Mouse (Mus musculus) embryonic facial prominence, embryonic 11.5 days (tissue): ENCODE data around the gene Sgk2. TPM values are rescaled to one million over a fixed set of nuclear protein-coding genes. Genes with fewer than 3 reads are reported as not detected.
A peak's percentile ranks its signal among the peaks of the same experiment; 100 is the strongest.

Experiments
- ATAC-seq: fragments of 200-750 bp; cut with Nextera tagmentation; replicated peaks from 2 replicates; pipeline ENCODE4 v1.8.0; 2017; ENCODE audit warnings: low read depth; ENCODE audit not compliant: insufficient number of reproducible peaks, low FRiP score, low TSS enrichment
- DNase-seq: peaks from one replicate; pipeline ENCODE4 v3.0.0-alpha.2; 2015; ENCODE audit warnings: low spot score
- H3K27ac ChIP-seq: fragments of 300-500 bp; sonication (generic); replicated peaks from 2 replicates; pipeline ENCODE4 v1.5.1; 2014; ENCODE audit warnings: mild to moderate bottlenecking, low read depth, low read length, control low read depth
- H3K27me3 ChIP-seq: fragments of 300-500 bp; sonication (generic); 2 replicates; pipeline ENCODE4 v1.6.1; 2014; ENCODE audit warnings: mild to moderate bottlenecking, low read length, moderate library complexity, mixed read lengths; ENCODE audit not compliant: control insufficient read depth, insufficient read depth
- H3K36me3 ChIP-seq: fragments of 300-500 bp; sonication (generic); replicated peaks from 2 replicates; pipeline ENCODE4 v1.6.1; 2014; ENCODE audit warnings: low read depth, mild to moderate bottlenecking, low read length, moderate library complexity, mixed read lengths; ENCODE audit not compliant: control insufficient read depth, insufficient read depth
- H3K4me1 ChIP-seq: fragments of 300-500 bp; sonication (generic); 2 replicates; pipeline ENCODE4 v1.6.1; 2014; ENCODE audit warnings: low read length, mixed read lengths; ENCODE audit not compliant: control insufficient read depth, insufficient read depth
- H3K4me2 ChIP-seq: fragments of 300-500 bp; sonication (generic); 2 replicates; pipeline ENCODE4 v1.6.1; 2014; ENCODE audit warnings: low read depth, mild to moderate bottlenecking, control low read depth, low read length, moderate library complexity
- H3K4me3 ChIP-seq: fragments of 300-500 bp; sonication (generic); 2 replicates; pipeline ENCODE4 v1.5.1; 2014; ENCODE audit warnings: low read depth, low read length, control low read depth
- H3K9ac ChIP-seq: fragments of 300-500 bp; sonication (generic); replicated peaks from 2 replicates; pipeline ENCODE4 v1.6.1; 2014; ENCODE audit warnings: mild to moderate bottlenecking, control low read depth, low read length
- H3K9me3 ChIP-seq: fragments of 300-500 bp; sonication (generic); replicated peaks from 2 replicates; pipeline ENCODE4 v1.6.1; 2016; ENCODE audit warnings: mild to moderate bottlenecking, low read length, inconsistent platforms, mixed read lengths; ENCODE audit not compliant: control insufficient read depth
- WGBS: fragments of 180-500 bp; shearing (Covaris S2); extraction: QIAGEN DNeasy Blood & Tissue Kit; methylation state at CpG from one replicate; pipeline ENCODE4 v1.1.7; 2014; 5-methylcytosine and 5-hydroxymethylcytosine counted together
- polyA plus RNA-seq: library from polyadenylated mRNA; unstranded; fragments of >200 nt; fragmentation: Nextera tagmentation; extraction: Ambion mirVana; gene quantifications from 2 replicates; pipeline ENCODE4 v1.2.1, GENCODE M21; 2014

Gene Sgk2
- polyA plus RNA-seq, 1 experiment from 2014 or later, result not detected

GRCm38 (mm10) chr2:162992084-162992437 is 4.9 kb downstream of the Sgk2 start:
- Histone ChIP-seq H3K27ac (no peak overlapping the region), H3K36me3 (no peaks in the 10 kb centered on the region), H3K9me3 (no peaks in the 10 kb centered on the region), H3K4me1 (no peaks in the 10 kb centered on the region), H3K4me2 (no peak overlapping the region), H3K27me3 (no peaks in the 10 kb centered on the region), H3K9ac (no peak overlapping the region), H3K4me3 (no peak overlapping the region)
- DNase-seq (no peak), ATAC-seq (no peak)

- 76% methylated on average over 9 of the region's 9 CpGs for WGBS
- no peak for ATAC-seq
These were observed 6.9 kb downstream of the Sgk2 start for GRCm38 (mm10) chr2:162993881-162994616.

GRCm38 (mm10) chr2:162998528-162999230 is 11.5 kb downstream of the Sgk2 start:
- no peak overlapping the region for H3K4me3 ChIP-seq
- no peaks in the 10 kb centered on the region for H3K27me3 ChIP-seq
- H3K9ac ChIP-seq, result no peak overlapping the region
- no peaks in the 10 kb centered on the region for H3K9me3 ChIP-seq
- H3K4me1 ChIP-seq, result no peaks in the 10 kb centered on the region
- ATAC-seq, result peak; percentile 63; the same call in 1 of the 2 replicates
- 32% methylated on average over 18 of the region's 18 CpGs for whole genome bisulfite sequencing
- DNase-seq, result peak; percentile 90
- no peak overlapping the region for H3K27ac ChIP-seq
- peak overlapping the region; percentile 22 for H3K4me2 ChIP-seq
- no peaks in the 10 kb centered on the region for H3K36me3 ChIP-seq

More at GRCm38 (mm10) chr2:162993881-162994616, 6.9 kb downstream of the Sgk2 start:
- Histone ChIP-seq H3K36me3 (no peaks in the 10 kb centered on the region), H3K9me3 (no peaks in the 10 kb centered on the region), H3K27ac (no peak overlapping the region), H3K4me1 (no peaks in the 10 kb centered on the region), H3K4me2 (no peak overlapping the region), H3K9ac (no peak overlapping the region), H3K4me3 (no peak overlapping the region), H3K27me3 (no peaks in the 10 kb centered on the region)
- DNase-seq, result no peak

- ATAC-seq (no peak), DNase-seq (peak; percentile 55)
- Histone ChIP-seq H3K4me2 (no peak overlapping the region), H3K4me3 (no peak overlapping the region), H3K4me1 (no peaks in the 10 kb centered on the region), H3K9me3 (no peaks in the 10 kb centered on the region), H3K27ac (no peak overlapping the region), H3K27me3 (no peaks in the 10 kb centered on the region), H3K9ac (no peak overlapping the region), H3K36me3 (no peaks in the 10 kb centered on the region)
- WGBS, result 21% methylated on average over 3 of the region's 3 CpGs
These were observed 12.6 kb downstream of the Sgk2 start for GRCm38 (mm10) chr2:162999744-163000143.

- Histone ChIP-seq H3K27me3 (no peaks in the 10 kb centered on the region), H3K27ac (no peak overlapping the region), H3K4me3 (no peak overlapping the region), H3K9ac (no peak overlapping the region), H3K4me1 (no peaks in the 10 kb centered on the region), H3K36me3 (no peaks in the 10 kb centered on the region), H3K9me3 (no peaks in the 10 kb centered on the region), H3K4me2 (no peak overlapping the region)
- DNase-seq (no peak), ATAC-seq (no peak)
- WGBS, result 92% methylated on average over 1 of the region's 1 CpGs
These were observed 13.9 kb downstream of the Sgk2 start for GRCm38 (mm10) chr2:163001071-163001470.

GRCm38 (mm10) chr2:163007299-163007698 is 20.2 kb downstream of the Sgk2 start:
- WGBS, result 81% methylated on average over 4 of the region's 4 CpGs
- Histone ChIP-seq H3K9me3 (no peaks in the 10 kb centered on the region), H3K36me3 (no peaks in the 10 kb centered on the region), H3K4me3 (no peak overlapping the region), H3K4me1 (no peaks in the 10 kb centered on the region), H3K27ac (no peak overlapping the region), H3K4me2 (no peak overlapping the region), H3K9ac (no peak overlapping the region), H3K27me3 (no peaks in the 10 kb centered on the region)
- ATAC-seq, result no peak
- DNase-seq, result no peak

- ATAC-seq (peak; percentile 92), DNase-seq (peak; percentile 92)
- H3K27ac ChIP-seq, result no peak within 1 kb of the TSS
- H3K9ac ChIP-seq, result peak within 1 kb of the TSS; percentile 87
- no peaks in the 10 kb centered on the region for H3K4me1 ChIP-seq
- H3K4me2 ChIP-seq, result peak within 1 kb of the TSS; percentile 44
- no peaks in the 10 kb centered on the region for H3K36me3 ChIP-seq
- under 1% methylated on average over 57 of the region's 57 CpGs for WGBS
- H3K9me3 ChIP-seq, result no peaks in the 10 kb centered on the region
- H3K27me3 ChIP-seq, result no peaks in the 10 kb centered on the region
- H3K4me3 ChIP-seq, result peak within 1 kb of the TSS; percentile 84
These were observed 30.0 kb downstream of the Sgk2 start, which contains the start of gene Ift52 for GRCm38 (mm10) chr2:163016916-163017743. Ift52 (plus strand) TSS chr2:163017354.
